Mouse (Mus musculus): ENCODE measurements around the gene Wfdc9.

DNA sequence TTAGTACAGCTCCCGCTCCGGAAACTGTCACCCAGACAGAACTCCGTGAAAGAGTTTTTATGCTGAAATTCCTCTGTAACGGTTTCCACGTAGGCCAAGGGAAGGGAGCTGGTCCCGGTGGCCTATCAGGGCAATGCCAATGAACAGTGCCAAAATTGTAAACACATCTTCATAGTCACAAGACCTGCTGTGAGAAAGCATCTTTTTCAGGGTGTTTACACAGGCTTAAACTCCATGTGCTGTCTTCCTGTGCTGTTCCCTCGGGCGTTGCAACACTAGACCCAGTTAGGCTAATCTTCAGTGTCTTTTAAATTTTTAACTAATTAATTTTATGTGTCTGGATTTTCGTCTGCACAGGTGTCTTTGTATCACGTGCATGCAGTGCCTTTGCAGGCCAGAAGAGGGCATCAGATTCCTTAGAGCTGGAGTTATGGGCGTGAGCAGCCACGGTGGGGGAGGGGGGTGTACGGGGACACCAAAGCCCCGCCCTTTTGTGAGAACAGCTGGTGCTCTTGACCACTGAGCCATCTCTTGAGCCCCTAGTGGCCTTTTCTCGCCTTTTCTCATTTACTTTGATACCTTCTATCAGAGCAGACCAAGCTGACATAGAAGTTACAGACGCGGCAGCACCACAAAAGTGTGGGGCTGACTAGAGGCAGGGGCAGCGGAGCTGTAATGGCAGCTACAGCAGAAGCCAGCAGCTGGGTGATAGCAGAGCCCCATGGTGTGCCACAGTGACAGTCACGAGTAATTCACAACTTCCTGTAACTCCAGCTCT is 22.7 kb upstream of the Wfdc9 start:
- TF ChIP-seq CTCF (IDR thresholded peaks at IDR 0.05; ENCODE audit: low read depth, low read length) (no peak), TAL1 (conservative IDR thresholded peaks at IDR 0.05; ENCODE audit: low read depth, low read length) (no peak), POLR2AphosphoS5 (IDR thresholded peaks at IDR 0.05; ENCODE audit: insufficient replicate concordance, low read depth, low read length) (no peak)

All from G1E (cell line).